Mouse (Mus musculus) embryonic fibroblast, embryonic 13.5 days (primary cell): Measurements from ENCODE around the gene Cox17. TPM values are rescaled to one million over a fixed set of nuclear protein-coding genes. Genes with fewer than 3 reads are reported as not detected.

Experiments
- H3K27ac ChIP-seq: 2 replicates; pipeline ENCODE4 v1.5.1; 2012; ENCODE audit warnings: low read length, control low read depth, inconsistent platforms; ENCODE audit not compliant: insufficient read depth
- H3K4me1 ChIP-seq: 2 replicates; pipeline ENCODE4 v1.6.1; 2011; ENCODE audit warnings: low read length; ENCODE audit not compliant: control insufficient read depth, insufficient read depth
- H3K4me3 ChIP-seq: 2 replicates; pipeline ENCODE4 v1.5.1; 2011; ENCODE audit warnings: mild to moderate bottlenecking, control low read depth, low read length; ENCODE audit not compliant: insufficient read depth
- CTCF ChIP-seq: IDR thresholded peaks from 2 replicates; pipeline ENCODE4 v1.5.1; 2011; ENCODE audit warnings: mild to moderate bottlenecking, control low read depth, low read length, moderate library complexity, borderline replicate concordance; ENCODE audit not compliant: insufficient read depth
- POLR2A ChIP-seq: IDR thresholded peaks from 2 replicates; pipeline ENCODE4 v1.6.1; 2011; ENCODE audit warnings: low read depth, mild to moderate bottlenecking, control low read depth, low read length, moderate library complexity
- polyA plus RNA-seq: library from polyadenylated mRNA; stranded (reverse); fragments of >200 nt; gene quantifications from 2 replicates; pipeline ENCODE4 v1.2.4, GENCODE M21; 2011; ENCODE audit warnings: low read depth; ENCODE audit not compliant: missing spikeins, insufficient read length

Cox17 gene
- polyA plus RNA-seq, 1 experiment = 93.2 TPM

DNA sequence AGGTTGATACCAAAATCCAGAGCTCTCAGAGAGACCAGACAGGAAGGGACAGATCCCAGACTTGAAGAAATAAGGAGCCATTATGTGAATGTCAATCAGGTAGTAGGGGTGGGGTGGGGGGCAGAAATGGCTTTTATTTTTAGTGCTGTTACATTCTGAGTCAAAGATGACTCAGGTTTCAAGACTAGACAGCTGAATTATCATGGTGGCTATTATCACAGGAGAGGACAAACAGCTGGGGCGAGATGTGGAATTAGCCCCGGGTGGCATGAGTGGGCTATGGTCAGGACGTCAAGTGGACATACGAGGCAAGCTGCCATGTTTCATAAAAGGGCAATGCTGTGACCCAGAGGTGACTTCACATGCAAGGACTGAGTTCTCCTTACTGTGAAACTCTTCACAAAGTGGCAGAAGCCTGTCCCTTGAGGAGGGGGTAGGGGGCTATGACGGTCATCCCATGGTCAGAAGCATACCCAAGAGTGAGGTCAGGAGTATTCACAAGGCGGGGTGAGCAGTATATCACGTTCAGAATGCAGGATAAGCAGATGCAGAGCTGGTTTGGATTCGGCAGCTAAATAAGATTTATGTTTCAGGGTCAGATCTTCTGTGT lies 42.6 kb downstream of the Cox17 start:
- Histone ChIP-seq H3K27ac (no peak overlapping the region), H3K4me3 (no peak overlapping the region), H3K4me1 (peaks cover 8% of the 10 kb centered on the region; the same call in 1 of the 2 replicates)
- TF ChIP-seq CTCF (no peak), POLR2A (no peak)

- H3K4me1 ChIP-seq = peaks cover 13% of the 10 kb centered on the region
- TF ChIP-seq POLR2A = no peak
- TF ChIP-seq CTCF = no peak
- H3K27ac ChIP-seq = no peak overlapping the region
- no peak overlapping the region for H3K4me3 ChIP-seq
Observed at GRCm38 (mm10) chr16:38390322-38390721, 43.5 kb downstream of the Cox17 start.

DNA sequence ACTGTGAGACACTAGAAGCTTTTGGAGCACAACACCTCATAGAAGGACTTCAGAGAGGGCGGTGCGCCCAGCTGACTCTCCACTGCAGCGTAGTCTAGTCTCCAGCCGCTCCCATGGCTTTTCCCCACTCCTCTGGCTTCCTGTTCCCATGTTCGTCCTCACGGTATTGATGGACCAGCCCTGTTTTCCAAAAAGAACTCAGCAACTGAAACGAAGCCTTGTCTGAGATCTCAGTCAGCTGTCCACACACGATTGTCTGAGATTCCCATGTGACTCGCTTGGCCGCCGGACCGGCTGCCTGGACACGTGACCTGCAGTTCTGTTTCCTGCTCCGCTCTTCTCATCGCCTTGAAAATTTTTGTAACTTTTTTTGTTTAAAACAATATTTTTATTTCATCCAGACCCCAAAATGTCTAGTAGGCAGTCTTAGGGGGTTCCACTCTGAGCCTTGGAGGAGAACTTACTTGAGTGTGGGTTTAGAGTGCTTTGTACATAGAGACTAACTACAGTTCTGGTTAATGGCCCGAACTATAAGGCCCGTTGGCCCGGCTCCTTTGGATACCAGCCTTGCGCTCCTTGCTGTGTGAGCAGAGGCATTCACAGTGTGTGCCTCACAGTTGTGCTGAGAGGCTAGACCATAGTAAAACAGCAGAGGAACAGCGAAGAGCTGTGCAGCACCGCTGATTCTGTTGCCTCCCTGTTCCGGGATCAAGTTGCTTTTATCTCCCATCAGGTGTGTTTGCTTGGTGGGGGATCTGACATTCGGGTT lies 45.5 kb downstream of the Cox17 start:
- Histone ChIP-seq H3K4me1 (peaks cover 19% of the 10 kb centered on the region), H3K27ac (no peak overlapping the region), H3K4me3 (no peak overlapping the region)
- TF ChIP-seq POLR2A = no peak
- no peak for TF ChIP-seq CTCF

DNA sequence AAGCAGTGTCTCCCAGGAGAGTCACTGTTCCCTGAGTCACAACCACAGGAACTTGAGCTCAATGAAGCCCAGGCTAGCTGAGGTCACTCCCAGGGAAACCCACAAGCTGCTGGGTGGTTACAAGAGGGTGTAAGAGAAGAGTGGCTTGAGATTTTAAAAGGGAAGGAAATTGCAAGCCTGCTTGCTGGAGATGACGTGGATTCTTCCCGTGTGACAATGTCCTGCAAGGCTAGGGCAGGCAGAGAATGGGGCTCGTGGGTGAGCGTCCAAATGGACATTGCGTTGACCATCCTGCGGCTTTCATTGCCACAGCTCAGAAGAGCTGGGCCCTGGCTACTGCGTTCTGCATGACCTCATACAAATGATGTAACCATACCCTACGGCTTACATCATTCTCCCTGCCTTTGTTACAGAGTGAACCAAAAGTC lies 47.4 kb downstream of the Cox17 start:
- peaks cover 19% of the 10 kb centered on the region for H3K4me1 ChIP-seq
- no peak overlapping the region for H3K4me3 ChIP-seq
- H3K27ac ChIP-seq = peak overlapping the region; percentile 56
- no peak for TF ChIP-seq POLR2A
- TF ChIP-seq CTCF = no peak

DNA sequence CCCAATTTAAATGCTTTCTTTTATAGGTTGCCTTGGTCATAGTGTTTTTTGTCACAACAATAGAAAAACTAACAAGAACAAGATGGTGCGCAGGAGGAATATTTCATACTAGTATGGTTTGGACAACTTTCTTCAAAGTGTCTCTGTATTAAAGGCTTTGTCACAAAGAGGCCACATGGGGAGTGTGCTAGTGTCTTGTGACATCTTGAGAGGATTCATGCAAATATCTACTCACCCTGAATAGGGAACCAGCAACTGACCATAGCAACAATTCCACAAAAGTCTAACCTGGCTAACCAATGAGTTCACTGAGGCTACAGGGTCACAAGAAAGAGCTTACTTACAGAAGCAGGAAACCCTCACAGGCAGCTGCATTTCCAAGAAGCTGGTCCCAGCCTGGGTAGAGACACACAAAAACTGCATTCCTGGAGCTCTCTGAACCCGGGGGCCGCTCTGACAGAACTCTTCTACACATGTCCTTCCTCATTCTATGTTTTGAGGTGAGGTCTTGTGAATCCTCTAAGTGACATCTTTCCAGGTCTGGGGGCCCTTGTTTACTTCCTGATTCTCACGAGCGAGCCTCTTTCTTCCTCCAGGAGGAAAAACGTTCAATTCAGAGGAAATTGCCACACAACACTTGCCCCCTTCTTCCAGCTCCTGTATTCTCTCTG lies 48.4 kb downstream of the Cox17 start:
- Histone ChIP-seq H3K4me3 (no peak overlapping the region), H3K4me1 (peaks cover 19% of the 10 kb centered on the region), H3K27ac (no peak overlapping the region)
- TF ChIP-seq CTCF = no peak
- no peak for TF ChIP-seq POLR2A

DNA sequence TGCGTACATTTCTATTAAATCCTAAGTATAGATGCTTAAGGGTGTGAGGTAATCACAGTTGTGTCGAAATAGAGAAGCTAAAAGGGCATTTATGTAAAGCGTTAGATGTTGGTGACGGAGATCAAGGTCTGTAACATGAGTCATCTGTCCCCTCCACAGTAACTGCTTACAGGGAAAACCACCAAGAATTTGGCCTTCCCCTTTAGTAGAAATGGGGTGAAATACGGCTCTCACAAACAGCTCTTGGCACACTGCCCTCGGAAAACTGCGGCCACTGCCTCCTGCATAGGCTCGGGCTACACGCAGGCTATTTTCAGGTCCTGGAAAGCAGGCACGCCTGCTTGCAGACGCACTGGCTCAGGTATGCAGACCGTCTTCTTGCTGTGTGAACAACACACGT lies 49.4 kb downstream of the Cox17 start:
- peaks cover 19% of the 10 kb centered on the region for H3K4me1 ChIP-seq
- peak overlapping the region; percentile 7 for H3K27ac ChIP-seq
- no peak overlapping the region for H3K4me3 ChIP-seq
- TF ChIP-seq CTCF (no peak), POLR2A (no peak)

GRCm38 (mm10) chr16:38398266-38398665 lies 51.5 kb downstream of the Cox17 start:
- Histone ChIP-seq H3K4me1 (peaks cover 16% of the 10 kb centered on the region), H3K27ac (no peak overlapping the region), H3K4me3 (no peak overlapping the region)
- no peak for TF ChIP-seq CTCF
- no peak for TF ChIP-seq POLR2A

GRCm38 (mm10) chr16:38399076-38399475 lies 52.3 kb downstream of the Cox17 start:
- no peak overlapping the region for H3K4me3 ChIP-seq
- TF ChIP-seq CTCF (no peak), POLR2A (no peak)
- H3K27ac ChIP-seq = no peak overlapping the region

GRCm38 (mm10) chr16:38399531-38400231 lies 52.9 kb downstream of the Cox17 start:
- no peak for TF ChIP-seq POLR2A
- TF ChIP-seq CTCF = no peak
- Histone ChIP-seq H3K4me1 (peaks cover 11% of the 10 kb centered on the region), H3K27ac (no peak overlapping the region), H3K4me3 (no peak overlapping the region)

More at GRCm38 (mm10) chr16:38399076-38399475, 52.3 kb downstream of the Cox17 start:
- H3K4me1 ChIP-seq = peaks cover 16% of the 10 kb centered on the region
